Mouse (Mus musculus) embryonic facial prominence, embryonic 15.5 days (tissue): ENCODE results near the gene Tmem63a. TPM values are rescaled to one million over a fixed set of nuclear protein-coding genes. Genes with fewer than 3 reads are reported as not detected.
"Not testable (repeated sequence)": the region's sequence is repeated elsewhere in the genome, so short reads cannot be mapped to it uniquely, and the experiment has no call there.

Experiments
- ATAC-seq: fragments of 200-750 bp; cut with Nextera tagmentation; 2 replicates; pipeline ENCODE4 v1.8.0; 2017; ENCODE audit warnings: low read depth, moderate TSS enrichment; ENCODE audit not compliant: insufficient number of reproducible peaks, low FRiP score, low TSS enrichment
- H3K27ac ChIP-seq: fragments of 300-500 bp; sonication (generic); replicated peaks from 2 replicates; pipeline ENCODE4 v1.5.1; 2015; ENCODE audit warnings: mild to moderate bottlenecking, inconsistent platforms
- H3K27me3 ChIP-seq: fragments of 300-500 bp; sonication (generic); 2 replicates; pipeline ENCODE4 v1.6.1; 2015; ENCODE audit warnings: inconsistent platforms
- H3K36me3 ChIP-seq: fragments of 300-500 bp; sonication (generic); 2 replicates; pipeline ENCODE4 v1.6.1; 2015; ENCODE audit warnings: mild to moderate bottlenecking, inconsistent platforms
- H3K4me1 ChIP-seq: fragments of 300-500 bp; sonication (generic); 2 replicates; pipeline ENCODE4 v1.6.1; 2015; ENCODE audit warnings: inconsistent platforms
- H3K4me2 ChIP-seq: fragments of 300-500 bp; sonication (generic); replicated peaks from 2 replicates; pipeline ENCODE4 v1.6.1; 2015; ENCODE audit warnings: mild to moderate bottlenecking, inconsistent platforms
- H3K4me3 ChIP-seq: fragments of 300-500 bp; sonication (generic); replicated peaks from 2 replicates; pipeline ENCODE4 v1.5.1; 2015; ENCODE audit warnings: mild to moderate bottlenecking, inconsistent platforms
- H3K9ac ChIP-seq: fragments of 300-500 bp; sonication (generic); 2 replicates; pipeline ENCODE4 v1.6.1; 2015; ENCODE audit warnings: inconsistent platforms
- H3K9me3 ChIP-seq: fragments of 300-500 bp; sonication (generic); replicated peaks from 2 replicates; pipeline ENCODE4 v1.6.1; 2016; ENCODE audit warnings: inconsistent platforms
- WGBS: fragments of 180-500 bp; shearing (Covaris S2); methylation state at CpG from one replicate; pipeline ENCODE4 v1.1.7; 2015; 5-methylcytosine and 5-hydroxymethylcytosine counted together
- polyA plus RNA-seq: library from polyadenylated mRNA; unstranded; fragments of >200 nt; fragmentation: Nextera tagmentation; extraction: Ambion mirVana; gene quantifications from 2 replicates; pipeline ENCODE4 v1.2.1, GENCODE M21; 2015

Gene Tmem63a
- 17.3 and 18.5 TPM in 2 replicates for polyA plus RNA-seq

DNA sequence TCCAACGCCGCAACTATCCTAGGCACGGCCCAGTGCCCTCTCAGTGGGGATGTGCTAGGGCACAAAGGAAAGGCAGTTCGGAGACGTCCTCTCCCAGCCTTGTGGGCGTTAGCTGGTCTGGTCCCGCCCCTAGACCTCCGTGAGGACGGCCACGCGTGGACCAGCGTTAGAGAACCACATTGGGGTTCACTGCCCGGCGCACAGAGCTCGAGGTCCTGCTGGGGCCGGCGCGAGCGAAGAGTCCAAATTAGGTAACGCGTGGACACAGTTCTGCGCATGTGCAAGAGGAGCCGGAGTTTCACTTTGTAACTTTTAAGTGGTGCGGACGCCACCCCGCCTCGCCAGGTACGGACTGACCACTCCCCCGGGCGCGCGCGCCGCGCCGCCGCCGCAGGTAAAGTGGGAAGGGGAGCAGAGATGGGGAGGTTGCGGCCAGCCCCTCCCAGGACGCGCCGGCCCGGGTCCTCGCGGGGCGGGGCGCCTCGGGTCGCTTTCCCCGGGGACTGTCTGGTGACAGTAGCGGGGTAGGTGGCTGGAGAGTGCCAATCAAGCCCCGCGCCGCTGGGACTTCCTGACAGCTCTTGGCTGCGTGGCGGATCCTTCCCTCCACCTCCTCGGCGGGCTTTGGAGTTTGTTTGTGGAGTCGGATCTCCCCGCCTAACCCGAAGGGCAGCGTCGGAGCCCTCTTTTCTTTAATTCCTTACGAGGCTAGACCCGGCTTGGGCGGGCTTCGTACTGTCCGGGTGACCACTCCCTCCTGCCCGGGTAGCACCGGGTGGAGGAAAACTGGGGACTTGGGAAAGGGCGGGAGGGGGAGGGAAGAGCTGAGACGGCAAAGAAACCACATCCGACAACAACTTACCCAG, at the start of gene Tmem63a:
TSS of gene Tmem63a (plus strand) at position 179 of the 866 bp plus-strand sequence.
- under 1% methylated on average over 73 of the region's 73 CpGs for WGBS
- H3K4me2 ChIP-seq, result peak within 1 kb of the TSS; percentile 86
- peaks cover 14% of the 10 kb centered on the region for H3K27me3 ChIP-seq
- peak within 1 kb of the TSS; percentile 89 for H3K27ac ChIP-seq
- H3K36me3 ChIP-seq, result no peaks in the 10 kb centered on the region; the same call in 1 of the 2 replicates
- H3K4me3 ChIP-seq, result peak within 1 kb of the TSS; percentile 90
- peak; percentile 49 for ATAC-seq
- peak within 1 kb of the TSS; percentile 62 for H3K9ac ChIP-seq
- H3K9me3 ChIP-seq, result no peaks in the 10 kb centered on the region
- H3K4me1 ChIP-seq, result peaks cover 45% of the 10 kb centered on the region

DNA sequence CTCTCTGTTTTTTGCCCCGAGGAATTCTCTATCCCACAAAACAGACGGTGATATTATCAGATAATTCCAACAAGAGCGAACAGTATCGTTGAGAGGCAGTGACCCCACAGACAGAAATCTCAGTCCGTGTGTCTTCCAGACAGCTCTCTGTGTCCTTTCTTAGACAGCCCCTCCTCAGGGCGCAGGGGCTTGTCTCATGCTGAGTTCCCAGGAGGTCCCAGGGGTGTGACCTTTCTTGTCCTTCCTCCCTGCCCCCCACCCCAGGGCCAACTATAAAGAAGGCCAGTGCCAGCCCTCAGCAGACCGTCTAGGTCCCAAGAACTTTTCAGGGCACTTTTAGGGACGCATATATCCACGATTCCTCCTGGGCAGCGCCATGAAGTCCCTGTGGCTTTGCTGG, 49.3 kb upstream of the Tmem63a start, which contains the start of gene Lefty2:
TSS of gene Lefty2 (plus strand) at position 301 of the 400 bp plus-strand sequence.
- Histone ChIP-seq H3K9ac (no peak within 1 kb of the TSS), H3K4me2 (no peak within 1 kb of the TSS), H3K27me3 (peaks cover 42% of the 10 kb centered on the region), H3K27ac (no peak within 1 kb of the TSS), H3K9me3 (no peaks in the 10 kb centered on the region), H3K36me3 (no peaks in the 10 kb centered on the region), H3K4me3 (no peak within 1 kb of the TSS), H3K4me1 (peaks cover 13% of the 10 kb centered on the region)
- 46% methylated on average over 10 of the region's 10 CpGs for whole genome bisulfite sequencing
- ATAC-seq, result no peak

DNA sequence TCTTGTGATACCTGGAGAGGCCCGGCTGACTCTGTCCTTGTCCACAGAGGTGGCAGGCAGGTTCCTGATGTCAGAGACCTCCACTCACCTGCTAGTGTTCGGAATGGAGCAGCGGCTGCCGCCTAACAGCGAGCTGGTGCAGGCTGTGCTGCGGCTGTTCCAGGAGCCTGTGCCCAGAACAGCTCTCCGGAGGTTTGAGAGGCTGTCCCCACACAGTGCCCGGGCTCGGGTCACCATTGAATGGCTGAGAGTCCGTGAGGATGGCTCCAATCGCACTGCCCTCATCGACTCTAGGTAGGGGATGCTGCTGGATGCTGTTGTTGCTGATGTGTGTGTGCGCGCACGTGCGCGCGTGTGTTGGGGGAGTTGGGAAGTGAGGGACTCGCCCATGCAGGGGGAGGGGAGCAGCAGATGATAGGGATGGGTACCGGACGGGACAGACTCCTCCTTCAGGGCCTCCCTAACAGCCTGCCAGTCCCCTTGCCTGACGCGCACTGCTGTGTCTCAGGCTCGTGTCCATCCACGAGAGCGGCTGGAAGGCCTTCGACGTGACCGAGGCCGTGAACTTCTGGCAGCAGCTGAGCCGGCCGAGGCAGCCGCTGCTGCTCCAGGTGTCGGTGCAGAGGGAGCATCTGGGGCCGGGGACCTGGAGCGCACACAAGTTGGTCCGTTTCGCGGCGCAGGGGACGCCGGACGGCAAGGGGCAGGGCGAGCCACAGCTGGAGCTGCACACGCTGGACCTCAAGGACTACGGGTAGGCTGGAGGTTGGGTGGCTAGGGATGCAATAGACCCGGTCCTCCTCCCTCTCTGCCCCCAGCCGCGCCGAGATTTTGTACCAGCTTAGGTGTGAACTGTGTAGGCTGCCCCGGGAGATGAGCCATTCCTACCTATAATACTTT, 47.8 kb upstream of the Tmem63a start:
- WGBS, result 6% methylated on average over 50 of the region's 51 CpGs
- Histone ChIP-seq H3K4me3 (peak overlapping the region; percentile 10; the same call in 1 of the 2 replicates), H3K27me3 (peaks cover 47% of the 10 kb centered on the region), H3K4me2 (peak overlapping the region; percentile 32)
- not testable (repeated sequence) for ATAC-seq, H3K36me3 ChIP-seq, H3K4me1 ChIP-seq, H3K9ac ChIP-seq, H3K27ac ChIP-seq, H3K9me3 ChIP-seq

DNA sequence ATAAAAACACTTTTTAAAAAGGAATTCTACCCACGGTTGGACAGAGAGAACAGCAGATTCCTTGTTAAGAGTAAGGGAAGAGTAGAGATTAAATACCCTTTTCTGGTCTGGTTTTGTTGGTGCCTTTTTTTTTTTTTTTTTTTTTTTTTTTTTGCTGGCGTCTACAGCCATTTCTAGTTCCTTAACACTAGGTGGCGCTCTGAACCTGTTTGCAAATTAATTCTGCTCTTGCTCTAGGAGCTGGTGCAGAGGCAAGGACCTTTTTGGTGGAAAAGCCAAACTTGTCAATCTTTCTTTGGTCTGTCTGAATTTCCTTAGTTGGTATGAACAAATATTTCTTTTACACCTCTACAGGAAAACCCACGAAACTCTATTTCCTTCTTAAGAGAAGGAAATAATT, 41.0 kb upstream of the Tmem63a start:
- Histone ChIP-seq H3K9ac (no peak overlapping the region), H3K4me2 (no peak overlapping the region), H3K4me3 (no peak overlapping the region), H3K9me3 (no peaks in the 10 kb centered on the region), H3K27me3 (peaks cover 11% of the 10 kb centered on the region), H3K36me3 (peaks cover 5% of the 10 kb centered on the region; the same call in 1 of the 2 replicates), H3K4me1 (peaks cover 15% of the 10 kb centered on the region), H3K27ac (no peak overlapping the region)
- 0% methylated on average over 4 of the region's 4 CpGs for WGBS
- ATAC-seq, result no peak

DNA sequence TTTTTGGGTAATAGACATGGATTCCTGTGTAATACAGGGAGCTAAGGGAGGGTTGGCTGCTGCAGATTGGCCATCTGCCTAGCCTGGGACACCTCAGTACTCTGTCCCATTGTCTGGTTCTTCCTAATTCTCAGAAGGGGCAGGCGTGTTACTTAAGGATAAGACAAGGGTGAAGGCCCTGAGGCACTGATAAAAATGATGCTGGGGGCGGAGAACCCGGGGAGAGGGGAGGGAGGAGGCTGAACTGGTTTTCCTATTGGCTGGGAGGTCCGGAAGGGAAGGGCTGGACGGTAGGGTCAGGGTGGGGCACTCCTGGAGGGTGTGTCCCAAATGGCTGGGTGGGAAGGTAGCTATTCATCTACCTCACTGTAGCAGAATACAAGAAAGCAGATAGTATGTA, 39.2 kb upstream of the Tmem63a start:
- H3K27ac ChIP-seq, result no peak overlapping the region
- WGBS, result 28% methylated on average over 5 of the region's 5 CpGs
- H3K9ac ChIP-seq, result no peak overlapping the region
- H3K4me2 ChIP-seq, result no peak overlapping the region
- H3K27me3 ChIP-seq, result peaks cover 3% of the 10 kb centered on the region; the same call in 1 of the 2 replicates
- peaks cover 15% of the 10 kb centered on the region for H3K4me1 ChIP-seq
- H3K9me3 ChIP-seq, result no peaks in the 10 kb centered on the region
- peaks cover 22% of the 10 kb centered on the region for H3K36me3 ChIP-seq
- ATAC-seq, result no peak
- H3K4me3 ChIP-seq, result no peak overlapping the region

DNA sequence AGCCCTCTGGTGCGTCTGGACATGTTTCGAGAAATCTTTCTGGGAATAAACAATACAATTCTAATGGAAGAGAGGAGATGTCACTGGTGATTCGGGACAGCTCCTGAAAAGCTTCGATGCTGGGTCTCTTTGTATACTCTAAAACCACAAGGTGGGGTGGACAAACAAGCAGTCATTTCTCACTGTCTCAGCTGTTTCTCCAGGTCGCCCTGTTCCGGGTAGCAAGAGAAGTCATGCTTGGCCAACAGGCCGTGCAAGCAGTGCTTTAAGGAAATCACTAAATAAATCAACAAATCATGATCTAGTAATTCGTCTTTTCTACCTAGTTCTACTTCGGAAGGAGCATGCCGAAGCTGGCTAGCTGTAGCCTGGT, 38.5 kb upstream of the Tmem63a start:
- H3K4me1 ChIP-seq, result peaks cover 15% of the 10 kb centered on the region
- H3K9ac ChIP-seq, result 0 out of 2 replicates have a peak overlapping the region, but pooled peaks have one; percentile 15
- H3K27ac ChIP-seq, result peak overlapping the region; percentile 91
- 33% methylated on average over 10 of the region's 10 CpGs for WGBS
- H3K27me3 ChIP-seq, result no peaks in the 10 kb centered on the region
- no peak for ATAC-seq
- peaks cover 24% of the 10 kb centered on the region for H3K36me3 ChIP-seq
- no peaks in the 10 kb centered on the region for H3K9me3 ChIP-seq
- H3K4me3 ChIP-seq, result peak overlapping the region; percentile 83
- peak overlapping the region; percentile 77 for H3K4me2 ChIP-seq

DNA sequence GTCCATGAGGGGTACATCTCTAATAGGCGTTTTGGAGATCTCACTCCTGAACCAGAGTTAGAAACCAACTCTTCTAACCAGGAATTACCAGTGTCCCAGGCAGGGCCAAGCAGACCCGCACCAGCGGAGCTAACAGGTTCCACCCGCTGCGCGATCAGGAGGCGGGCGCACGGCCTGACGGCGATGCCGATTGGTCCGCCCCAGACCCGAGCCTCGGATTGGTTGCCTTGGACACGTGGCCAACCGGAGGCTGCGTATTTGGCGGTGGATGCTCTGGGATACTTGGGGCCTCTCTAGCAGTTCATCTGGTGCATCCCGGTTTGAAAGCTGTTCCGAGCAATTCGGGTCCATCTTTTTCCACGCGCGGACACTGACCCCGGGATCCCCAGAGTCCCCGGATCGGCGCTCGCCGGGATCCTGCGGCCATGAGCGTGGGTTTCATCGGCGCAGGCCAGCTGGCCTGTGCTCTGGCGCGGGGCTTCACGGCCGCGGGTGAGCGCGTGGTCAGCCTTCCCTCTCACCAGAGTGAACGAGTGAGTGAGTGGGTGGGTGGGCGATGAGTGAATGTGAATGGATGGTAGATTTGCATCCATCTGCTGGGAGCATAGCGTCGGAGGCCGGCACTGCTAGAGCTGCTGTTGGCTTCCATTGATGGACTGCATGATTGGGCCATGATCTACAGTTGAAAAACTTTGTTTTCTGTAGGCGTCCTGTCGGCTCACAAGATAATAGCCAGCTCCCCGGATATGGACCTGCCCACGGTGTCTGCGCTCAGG, 37.9 kb upstream of the Tmem63a start, which contains the start of gene Pycr2:
TSS of gene Pycr2 (plus strand) at position 255 of the 776 bp plus-strand sequence.
- peak within 1 kb of the TSS; percentile 95 for H3K9ac ChIP-seq
- no peaks in the 10 kb centered on the region for H3K9me3 ChIP-seq
- H3K4me2 ChIP-seq, result peak within 1 kb of the TSS; percentile 77
- WGBS, result under 1% methylated on average over 52 of the region's 52 CpGs
- peaks cover 15% of the 10 kb centered on the region for H3K4me1 ChIP-seq
- peaks cover 24% of the 10 kb centered on the region for H3K36me3 ChIP-seq
- H3K27me3 ChIP-seq, result no peaks in the 10 kb centered on the region
- ATAC-seq, result peak; percentile 97
- H3K27ac ChIP-seq, result peak within 1 kb of the TSS; percentile 91
- peak within 1 kb of the TSS; percentile 83 for H3K4me3 ChIP-seq

DNA sequence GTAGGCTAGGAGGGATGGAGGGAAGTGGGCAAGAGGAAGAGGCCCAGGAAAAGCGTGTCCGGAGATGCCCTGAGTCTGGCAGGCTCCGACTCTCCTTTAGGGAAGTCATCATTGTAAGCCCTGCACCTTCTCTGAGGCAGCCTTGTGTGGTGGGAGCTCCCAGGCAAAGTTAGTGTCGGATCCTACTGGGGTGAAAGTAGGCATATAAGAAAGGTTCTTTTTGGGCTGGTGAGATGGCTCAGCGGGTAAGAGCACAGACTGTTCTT, 37.4 kb upstream of the Tmem63a start:
- Histone ChIP-seq H3K4me2 (peak overlapping the region; percentile 77), H3K4me1 (peaks cover 15% of the 10 kb centered on the region), H3K27me3 (no peaks in the 10 kb centered on the region), H3K4me3 (peak overlapping the region; percentile 83), H3K27ac (peak overlapping the region; percentile 91), H3K9ac (peak overlapping the region; percentile 95), H3K9me3 (no peaks in the 10 kb centered on the region), H3K36me3 (peaks cover 24% of the 10 kb centered on the region)
- ATAC-seq, result peak; percentile 7; the same call in 1 of the 2 replicates
- WGBS, result 3% methylated on average over 5 of the region's 5 CpGs

DNA sequence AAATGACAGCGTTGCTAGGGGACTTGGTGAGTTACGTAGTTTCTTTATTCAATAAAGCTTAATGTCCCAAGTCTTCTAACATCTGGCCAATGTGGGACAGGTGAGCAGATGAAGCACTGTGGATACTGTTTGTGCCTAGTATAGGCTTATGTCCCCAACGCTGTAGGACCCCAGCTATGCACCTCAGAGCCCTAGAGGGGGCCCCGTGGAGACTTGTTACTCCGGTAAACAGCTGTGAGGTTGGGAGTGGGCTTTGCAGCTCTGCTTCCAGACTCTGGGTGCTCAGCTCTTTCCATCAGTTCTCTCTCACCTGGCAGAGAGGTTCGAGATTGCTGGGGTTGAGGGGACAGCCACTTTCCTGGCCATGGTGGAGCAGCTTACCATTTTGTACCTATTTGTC, 36.8 kb upstream of the Tmem63a start:
- H3K4me2 ChIP-seq, result peak overlapping the region; percentile 77
- H3K36me3 ChIP-seq, result peaks cover 24% of the 10 kb centered on the region
- no peaks in the 10 kb centered on the region for H3K9me3 ChIP-seq
- H3K9ac ChIP-seq, result 0 out of 2 replicates have a peak overlapping the region, but pooled peaks have one; percentile 95
- H3K27me3 ChIP-seq, result no peaks in the 10 kb centered on the region
- peak overlapping the region; percentile 83 for H3K4me3 ChIP-seq
- no peak for ATAC-seq
- no peak overlapping the region for H3K27ac ChIP-seq
- WGBS, result 59% methylated on average over 6 of the region's 6 CpGs
- H3K4me1 ChIP-seq, result peaks cover 15% of the 10 kb centered on the region

DNA sequence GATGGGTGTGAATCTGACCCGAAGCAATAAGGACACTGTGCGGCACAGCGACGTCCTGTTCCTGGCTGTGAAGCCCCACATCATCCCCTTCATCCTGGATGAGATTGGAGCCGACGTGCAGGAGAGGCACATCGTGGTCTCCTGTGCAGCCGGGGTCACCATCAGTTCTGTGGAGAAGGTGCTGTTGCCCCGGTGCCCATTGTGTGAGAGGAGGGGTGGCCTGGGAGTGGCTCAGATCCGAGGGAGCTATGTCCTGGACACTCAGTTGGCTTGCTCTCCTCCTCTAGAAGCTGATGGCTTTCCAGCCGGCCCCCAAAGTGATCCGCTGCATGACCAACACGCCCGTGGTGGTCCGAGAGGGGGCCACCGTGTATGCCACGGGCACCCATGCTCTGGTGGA, 36.3 kb upstream of the Tmem63a start:
- no peaks in the 10 kb centered on the region for H3K9me3 ChIP-seq
- 0 out of 2 replicates have a peak overlapping the region, but pooled peaks have one; percentile 95 for H3K9ac ChIP-seq
- H3K27me3 ChIP-seq, result no peaks in the 10 kb centered on the region
- peaks cover 24% of the 10 kb centered on the region for H3K36me3 ChIP-seq
- no peak overlapping the region for H3K4me2 ChIP-seq
- H3K4me3 ChIP-seq, result no peak overlapping the region
- H3K27ac ChIP-seq, result no peak overlapping the region
- WGBS, result 96% methylated on average over 17 of the region's 17 CpGs
- ATAC-seq, result no peak
- peaks cover 15% of the 10 kb centered on the region for H3K4me1 ChIP-seq
